Mouse (Mus musculus) frontal cortex, postnatal 14 days (tissue): ENCODE results near the gene Hsd3b4.
"Not testable (repeated sequence)": the region's sequence is repeated elsewhere in the genome, so short reads cannot be mapped to it uniquely, and the experiment has no call there.

Source experiments
- DNase-seq, 2 experiments: peaks; one replicate each; pipeline ENCODE4 v3.0.0; 2022; ENCODE audit warnings: low spot score in 2 of 2

Gene Hsd3b4

GRCm38 (mm10) chr3:98510414-98510813, at the start of gene Hsd3b4:
Gene Hsd3b4 (minus strand): TSS chr3:98510514.
- not testable (repeated sequence) for DNase-seq

DNA sequence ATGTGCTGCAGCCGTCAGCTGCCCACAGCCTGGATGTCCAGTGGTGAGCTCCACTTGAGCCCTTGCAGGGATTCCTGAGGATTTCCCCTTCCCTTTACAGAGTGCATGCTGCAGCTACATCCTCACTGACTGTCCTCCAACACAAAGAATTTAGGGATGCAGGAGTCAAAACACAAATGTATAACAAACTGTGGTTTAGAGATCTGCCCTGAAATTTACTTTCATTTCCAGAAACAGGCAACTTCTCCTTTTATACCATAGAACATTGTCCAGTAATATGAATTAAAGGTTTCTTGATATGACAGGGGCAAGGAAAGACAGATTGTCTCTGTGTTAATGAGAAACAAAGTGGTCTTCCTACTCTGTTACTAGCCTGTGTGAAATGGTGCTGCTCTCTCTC, 40.5 kb upstream of the Hsd3b4 start:
- not testable (repeated sequence) for DNase-seq

- DNase-seq = not testable (repeated sequence)
Observed at GRCm38 (mm10) chr3:98550215-98550614, 39.9 kb upstream of the Hsd3b4 start.

DNA sequence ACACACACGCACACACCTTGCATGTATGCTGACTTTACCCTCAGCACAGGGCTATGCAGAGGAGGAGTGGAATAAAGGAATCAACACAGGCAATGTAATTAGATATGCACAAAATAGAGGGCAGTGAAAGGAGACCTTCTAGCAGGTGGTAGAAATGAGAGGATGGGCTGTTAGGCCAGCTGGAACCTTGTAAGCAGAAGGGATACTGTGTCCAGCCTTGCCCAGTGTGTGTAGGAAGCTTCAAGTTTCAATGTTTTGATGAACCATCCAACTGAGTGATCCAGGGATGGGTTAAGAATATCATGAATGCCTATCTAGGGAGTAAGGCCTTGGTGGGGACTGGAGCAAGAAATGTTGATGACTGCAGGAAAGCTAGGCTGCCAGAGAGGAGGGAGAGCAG, 38.2 kb upstream of the Hsd3b4 start:
- DNase-seq = not testable (repeated sequence)

DNA sequence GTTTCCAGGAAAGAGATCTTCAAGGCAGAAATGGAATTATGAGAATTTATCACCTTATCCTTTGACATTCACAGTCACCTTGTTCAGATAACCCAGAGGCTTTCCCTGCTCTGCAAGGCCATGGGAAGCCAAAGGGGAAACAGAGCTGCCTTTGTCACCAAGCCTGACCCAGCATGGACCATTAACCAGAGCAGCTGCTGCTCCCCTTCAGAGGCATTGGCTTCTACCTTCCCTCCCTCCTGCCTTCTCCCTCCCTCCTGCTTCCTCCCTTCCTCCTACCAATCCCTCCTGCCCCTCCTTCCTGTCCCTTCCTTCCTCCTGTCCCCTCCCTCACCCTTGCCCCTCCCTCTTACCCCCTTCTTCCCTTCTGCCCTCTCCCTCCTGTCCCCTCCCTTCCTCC, 37.3 kb upstream of the Hsd3b4 start:
- not testable (repeated sequence) for DNase-seq

DNA sequence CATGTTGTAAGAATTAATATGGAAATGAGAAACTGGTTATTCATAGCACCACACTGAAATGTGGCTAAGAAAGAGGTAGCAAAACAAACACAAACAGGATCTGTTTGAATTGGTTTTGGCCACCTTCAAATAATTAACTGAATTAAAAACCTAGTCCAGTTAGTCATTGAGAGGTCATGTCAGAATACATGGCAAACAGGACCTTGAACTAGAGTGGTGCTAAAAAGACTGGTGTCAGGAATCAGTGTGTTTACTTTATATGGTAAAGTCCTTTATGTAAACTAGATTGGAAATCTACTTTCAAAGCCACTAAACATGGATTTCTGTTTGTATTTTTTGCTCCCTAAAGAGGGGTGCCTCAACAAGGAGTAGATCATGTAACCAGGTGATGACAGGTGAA, 14.7 kb upstream of the Hsd3b4 start:
- DNase-seq = not testable (repeated sequence)

GRCm38 (mm10) chr3:98524552-98524951, 14.2 kb upstream of the Hsd3b4 start:
- DNase-seq = not testable (repeated sequence)

DNA sequence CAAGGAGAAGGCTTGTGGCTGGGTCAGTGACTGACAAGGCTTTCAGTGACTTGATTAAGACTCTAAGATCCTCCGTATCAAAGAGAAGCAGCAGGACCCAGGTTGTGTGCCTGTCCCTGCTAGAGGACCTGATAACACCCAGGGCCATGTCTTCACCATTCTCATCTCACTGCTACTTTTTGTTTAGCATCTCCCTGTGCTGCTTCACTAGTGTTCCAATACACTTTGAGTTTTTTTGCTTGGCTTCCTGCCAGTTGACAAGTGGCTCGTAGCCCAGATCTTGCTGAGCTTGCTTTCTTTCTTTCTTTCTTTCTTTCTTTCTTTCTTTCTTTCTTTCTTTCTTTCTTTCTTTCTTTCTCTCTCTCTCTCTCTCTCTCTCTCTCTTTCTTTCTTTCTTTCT, 12.5 kb upstream of the Hsd3b4 start:
- not testable (repeated sequence) for DNase-seq

- not testable (repeated sequence) for DNase-seq
Observed at GRCm38 (mm10) chr3:98507229-98507628, 3.1 kb downstream of the Hsd3b4 start.

GRCm38 (mm10) chr3:98497401-98497800, 12.9 kb downstream of the Hsd3b4 start:
- DNase-seq = not testable (repeated sequence)

- not testable (repeated sequence) for DNase-seq
Observed at GRCm38 (mm10) chr3:98496762-98497161, 13.6 kb downstream of the Hsd3b4 start.

GRCm38 (mm10) chr3:98495055-98495454, 15.3 kb downstream of the Hsd3b4 start:
- DNase-seq = not testable (repeated sequence)

DNA sequence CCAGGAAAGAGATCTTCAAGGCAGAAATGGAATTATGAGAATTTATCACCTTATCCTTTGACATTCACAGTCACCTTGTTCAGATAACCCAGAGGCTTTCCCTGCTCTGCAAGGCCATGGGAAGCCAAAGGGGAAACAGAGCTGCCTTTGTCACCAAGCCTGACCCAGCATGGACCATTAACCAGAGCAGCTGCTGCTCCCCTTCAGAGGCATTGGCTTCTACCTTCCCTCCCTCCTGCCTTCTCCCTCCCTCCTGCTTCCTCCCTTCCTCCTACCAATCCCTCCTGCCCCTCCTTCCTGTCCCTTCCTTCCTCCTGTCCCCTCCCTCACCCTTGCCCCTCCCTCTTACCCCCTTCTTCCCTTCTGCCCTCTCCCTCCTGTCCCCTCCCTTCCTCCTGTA, 16.1 kb downstream of the Hsd3b4 start:
- not testable (repeated sequence) for DNase-seq

DNA sequence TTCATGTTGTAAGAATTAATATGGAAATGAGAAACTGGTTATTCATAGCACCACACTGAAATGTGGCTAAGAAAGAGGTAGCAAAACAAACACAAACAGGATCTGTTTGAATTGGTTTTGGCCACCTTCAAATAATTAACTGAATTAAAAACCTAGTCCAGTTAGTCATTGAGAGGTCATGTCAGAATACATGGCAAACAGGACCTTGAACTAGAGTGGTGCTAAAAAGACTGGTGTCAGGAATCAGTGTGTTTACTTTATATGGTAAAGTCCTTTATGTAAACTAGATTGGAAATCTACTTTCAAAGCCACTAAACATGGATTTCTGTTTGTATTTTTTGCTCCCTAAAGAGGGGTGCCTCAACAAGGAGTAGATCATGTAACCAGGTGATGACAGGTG, 38.8 kb downstream of the Hsd3b4 start:
- DNase-seq = not testable (repeated sequence)

DNA sequence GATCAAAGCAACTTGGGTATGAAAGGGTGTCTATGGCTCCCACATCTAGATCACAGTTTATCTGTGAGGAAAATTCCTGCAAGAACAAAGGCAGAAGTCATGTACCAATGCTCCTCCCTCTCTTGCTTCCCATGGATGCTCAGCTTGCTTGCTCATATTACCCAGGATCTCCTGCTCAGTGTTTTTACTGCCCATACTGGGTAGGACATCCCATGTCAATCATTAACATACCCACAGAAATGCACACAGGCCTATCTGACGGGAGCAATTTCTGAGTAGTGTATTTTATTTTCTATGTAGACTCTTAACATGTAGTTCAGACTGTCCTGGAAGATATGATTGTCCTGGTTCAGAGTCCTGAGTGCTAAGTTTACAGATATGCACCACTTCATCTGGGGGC, 39.3 kb downstream of the Hsd3b4 start:
- DNase-seq = not testable (repeated sequence)

DNA sequence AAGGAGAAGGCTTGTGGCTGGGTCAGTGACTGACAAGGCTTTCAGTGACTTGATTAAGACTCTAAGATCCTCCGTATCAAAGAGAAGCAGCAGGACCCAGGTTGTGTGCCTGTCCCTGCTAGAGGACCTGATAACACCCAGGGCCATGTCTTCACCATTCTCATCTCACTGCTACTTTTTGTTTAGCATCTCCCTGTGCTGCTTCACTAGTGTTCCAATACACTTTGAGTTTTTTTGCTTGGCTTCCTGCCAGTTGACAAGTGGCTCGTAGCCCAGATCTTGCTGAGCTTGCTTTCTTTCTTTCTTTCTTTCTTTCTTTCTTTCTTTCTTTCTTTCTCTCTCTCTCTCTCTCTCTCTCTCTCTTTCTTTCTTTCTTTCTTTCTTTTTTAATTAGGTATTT, 41.0 kb downstream of the Hsd3b4 start:
- DNase-seq = not testable (repeated sequence)

GRCm38 (mm10) chr3:98457026-98457425, 53.3 kb downstream of the Hsd3b4 start, which contains the start of gene Gm4450:
Gene Gm4450 (minus strand): TSS chr3:98457126.
- not testable (repeated sequence) for DNase-seq

- DNase-seq = not testable (repeated sequence)
Observed at GRCm38 (mm10) chr3:98453786-98454185, 56.5 kb downstream of the Hsd3b4 start.
